Mouse (Mus musculus) heart, adult 11 months (tissue): ENCODE results near the gene Kif16b.

Experiments used
- DNase-seq: peaks from one replicate; pipeline ENCODE4 v3.0.0; 2022

Kif16b gene

DNA sequence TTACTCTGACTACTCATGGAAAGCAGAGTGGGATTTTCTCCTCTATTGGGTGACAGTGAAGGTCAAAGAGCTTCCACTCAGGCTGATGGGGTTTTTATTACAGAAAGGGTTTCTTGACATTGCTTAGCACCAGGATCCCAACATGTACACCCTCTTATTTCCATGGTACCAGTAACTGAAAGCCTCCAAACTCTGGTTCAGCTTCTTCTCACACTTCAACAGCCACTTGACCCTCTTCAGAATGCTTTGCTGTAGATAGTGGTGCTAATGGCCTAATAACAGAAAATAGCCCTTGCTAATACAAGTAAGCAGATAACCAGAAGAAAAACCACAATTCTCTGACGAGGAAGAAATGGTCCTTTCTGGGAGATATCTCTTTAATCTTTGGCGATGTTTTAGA, 259.6 kb downstream of the Kif16b start:
- peak; percentile 70 for DNase-seq

DNA sequence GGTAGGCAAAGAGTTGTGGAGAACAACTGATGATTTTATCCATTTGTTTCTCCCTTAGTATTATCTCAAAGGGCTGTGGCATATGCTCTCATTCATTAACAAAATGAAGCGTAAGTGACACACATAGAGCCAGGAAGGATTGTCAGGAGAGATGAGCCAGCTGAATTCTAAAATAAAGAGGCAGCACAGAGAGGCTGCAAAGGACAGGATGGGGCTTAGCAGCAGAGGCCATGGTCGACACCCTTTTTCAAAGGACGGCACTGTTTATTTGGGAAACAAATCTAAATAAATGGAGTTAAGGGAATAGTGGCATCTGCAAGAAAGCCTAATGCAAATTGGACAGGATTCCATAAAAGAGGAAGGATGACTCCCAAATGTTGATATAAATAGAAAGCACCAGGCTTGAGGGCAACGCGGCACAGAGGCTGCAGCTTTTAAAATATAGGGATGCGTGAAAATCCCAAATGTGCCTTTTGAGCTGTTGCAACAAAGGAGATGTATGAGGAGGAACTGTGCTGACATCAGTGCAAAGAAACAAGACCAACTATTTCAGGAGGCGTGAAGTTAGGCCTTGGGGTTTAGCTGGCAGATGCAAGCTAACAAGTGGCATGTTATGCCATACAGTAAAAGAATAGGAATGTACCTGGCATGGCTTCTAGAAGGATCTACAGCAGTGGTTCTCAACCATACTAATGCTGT, 265.6 kb downstream of the Kif16b start:
- DNase-seq: peak; percentile 67

DNA sequence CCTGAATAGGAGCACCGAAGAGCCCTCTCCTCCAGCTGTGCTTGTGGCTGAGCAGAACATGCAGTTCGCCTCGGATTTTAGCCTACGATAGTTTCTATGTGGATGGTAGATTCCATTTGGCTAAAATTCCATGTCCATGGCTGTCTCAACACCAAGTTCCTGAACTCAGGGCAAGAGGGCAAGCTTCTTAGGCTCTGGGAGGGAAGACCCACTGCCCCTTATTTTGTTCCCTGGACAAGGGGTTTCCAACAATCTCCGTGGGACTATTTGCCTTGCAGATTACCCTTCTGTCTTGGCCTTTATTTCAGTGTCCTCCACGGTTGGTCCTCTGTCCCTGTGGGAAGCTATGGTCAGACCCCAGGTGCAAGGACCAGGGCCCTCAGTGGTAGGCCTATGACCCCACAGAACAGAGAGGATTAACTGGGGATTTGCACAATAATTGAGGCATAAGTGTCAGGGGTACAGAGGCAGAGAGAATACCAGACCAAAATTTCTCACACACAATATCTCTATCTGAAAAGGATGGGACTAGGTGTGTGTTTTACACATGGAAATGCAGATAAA, 267.3 kb downstream of the Kif16b start:
- peak; percentile 61 for DNase-seq

DNA sequence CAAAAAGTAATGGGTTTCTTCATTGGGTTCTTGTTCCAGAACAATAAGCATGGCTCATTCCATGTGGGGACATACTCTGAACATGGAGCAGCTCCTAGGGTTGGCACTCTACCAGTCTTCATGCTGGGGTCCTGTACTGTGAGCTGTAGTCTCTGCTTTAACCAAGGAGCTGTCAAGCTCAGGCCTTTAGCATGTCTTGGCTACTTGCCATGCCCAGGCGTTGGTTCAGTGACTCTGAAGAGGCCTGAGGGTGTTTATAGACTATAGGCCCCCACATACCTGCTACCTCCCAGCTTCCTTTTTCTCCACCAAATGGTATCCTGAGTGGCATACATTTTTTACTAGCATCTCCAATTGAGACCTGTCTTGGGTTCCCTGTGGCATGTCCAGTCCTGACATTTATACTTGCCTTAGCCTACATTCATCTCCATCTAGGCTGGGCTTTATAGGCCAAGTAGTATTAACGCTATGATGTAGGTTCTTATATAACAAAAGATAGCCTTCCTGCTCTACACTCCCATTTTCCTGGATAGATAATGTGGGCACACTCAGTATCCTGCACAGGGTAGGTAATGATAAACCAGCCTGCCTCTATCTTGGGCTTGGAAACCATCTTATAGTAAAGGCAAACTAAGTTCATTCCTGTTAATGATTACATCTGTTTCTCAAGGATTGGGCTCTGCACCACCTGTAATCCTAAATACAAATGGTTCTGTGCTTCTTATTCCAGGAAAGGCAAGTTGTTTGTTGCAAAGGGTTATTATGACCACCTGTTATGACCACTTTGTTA, 271.6 kb downstream of the Kif16b start:
- peak; percentile 63 for DNase-seq

DNA sequence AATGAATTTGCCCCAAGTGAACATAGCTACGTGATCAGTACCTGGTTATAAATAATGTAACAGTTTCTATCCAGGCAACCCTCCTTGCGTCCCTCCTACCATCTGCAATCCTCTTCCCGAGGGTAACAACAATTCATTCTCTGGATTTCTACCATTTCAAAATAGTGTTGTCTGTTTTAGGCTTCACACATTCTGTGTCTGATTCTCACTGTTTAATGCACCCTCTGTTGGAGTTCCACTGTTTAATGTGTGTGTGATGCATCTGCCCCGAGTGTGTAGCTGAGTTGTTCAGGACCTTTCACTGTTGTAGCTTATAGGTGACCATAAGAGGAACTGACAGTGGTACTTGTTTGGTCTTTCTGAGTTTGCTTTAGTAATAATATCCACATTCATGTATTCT, 275.6 kb downstream of the Kif16b start:
- no peak for DNase-seq

DNA sequence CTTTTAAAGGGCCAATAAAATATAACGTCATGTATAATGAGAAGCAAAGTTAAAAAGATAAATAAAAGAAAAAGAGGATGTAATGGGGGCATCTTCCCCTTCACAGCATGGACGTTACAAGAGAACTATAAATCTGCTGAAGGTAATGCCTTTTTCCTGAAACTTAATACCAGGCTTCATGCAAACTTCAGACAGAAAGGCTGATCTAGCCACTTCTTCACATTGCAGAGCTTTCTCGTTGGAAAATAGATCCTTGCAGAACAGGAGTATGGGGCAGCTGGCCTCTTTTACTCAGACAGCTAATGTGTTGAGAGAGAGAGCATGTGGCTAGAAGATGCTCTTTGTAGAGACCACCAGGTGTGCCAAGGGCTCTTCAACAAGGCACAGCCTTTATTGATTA, 276.2 kb downstream of the Kif16b start:
- DNase-seq: peak; percentile 23

DNA sequence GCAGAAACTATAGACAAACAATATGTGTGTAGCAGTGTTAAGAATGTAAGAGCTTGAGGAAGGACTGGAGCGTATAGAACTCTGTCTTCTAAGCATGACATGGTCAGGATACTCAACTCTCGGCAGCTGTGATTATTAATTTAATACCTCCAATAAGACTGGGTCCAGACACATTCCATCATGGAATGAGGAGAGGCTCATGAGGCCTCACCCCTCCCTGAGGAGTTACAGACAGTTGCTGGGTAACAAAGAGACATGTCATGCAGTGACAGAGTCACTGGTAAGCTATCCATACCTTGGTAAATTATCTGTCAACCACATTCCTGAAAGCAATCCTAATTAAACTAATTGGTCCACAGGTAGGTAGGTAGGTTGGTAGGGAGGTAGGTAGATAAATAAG, 277.1 kb downstream of the Kif16b start:
- no peak for DNase-seq

DNA sequence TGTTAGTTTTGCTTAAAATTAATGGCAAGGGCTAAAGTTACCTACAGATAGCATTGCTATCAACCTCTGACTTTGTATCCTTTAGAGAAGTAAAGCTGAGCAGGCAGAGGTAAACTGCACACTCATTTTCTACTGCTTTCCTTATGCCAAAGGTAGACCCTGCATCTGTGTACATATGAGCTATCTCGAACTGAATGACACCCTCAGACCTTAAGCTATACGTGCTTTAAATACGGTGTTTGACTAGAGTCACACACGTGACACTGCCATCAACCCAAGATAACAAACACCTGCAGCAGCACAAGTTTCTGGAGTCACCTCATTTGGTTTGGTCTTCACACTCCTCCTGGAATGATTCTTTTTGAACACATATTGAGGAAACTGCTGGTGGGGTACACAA, 280.2 kb downstream of the Kif16b start:
- DNase-seq: no peak

DNA sequence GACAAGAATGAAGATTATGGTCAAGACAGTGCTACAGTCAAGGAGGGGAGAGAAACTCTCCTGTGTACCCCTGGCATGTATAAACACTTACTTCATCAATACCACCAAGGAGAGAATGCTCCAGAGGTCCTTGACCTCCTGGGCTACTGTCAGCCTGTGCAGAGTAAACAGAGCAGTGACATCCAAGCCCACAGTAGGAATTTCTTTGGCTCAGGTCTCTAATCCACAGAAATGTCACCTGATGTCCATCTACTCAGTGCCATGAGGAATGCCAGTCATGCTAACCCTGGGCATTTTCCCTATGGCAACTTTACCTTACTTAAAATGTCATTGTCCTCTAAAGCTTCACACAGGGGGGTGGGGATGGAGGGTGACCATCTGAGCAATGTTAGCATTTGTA, 281.4 kb downstream of the Kif16b start:
- DNase-seq: peak; percentile 55

DNA sequence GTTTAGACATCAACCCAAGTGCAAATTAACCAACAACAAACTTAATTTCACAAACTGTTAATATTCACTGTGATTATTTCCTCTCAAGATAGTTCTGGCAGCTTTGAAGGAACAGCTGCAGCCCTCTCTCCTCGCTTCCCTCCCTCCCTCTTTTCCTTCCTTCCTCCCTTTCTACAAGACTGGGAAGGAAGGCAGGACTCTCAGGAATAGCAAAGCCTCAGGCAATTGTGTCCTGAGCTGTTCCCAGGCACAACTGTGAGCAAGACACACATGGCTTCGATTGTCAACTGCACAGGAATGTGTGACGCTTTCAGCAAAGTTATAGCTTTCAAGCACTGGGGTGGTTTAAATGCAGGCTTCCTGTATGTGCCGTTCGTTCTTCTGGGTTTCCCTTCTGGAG, 286.8 kb downstream of the Kif16b start:
- DNase-seq: peak; percentile 36

DNA sequence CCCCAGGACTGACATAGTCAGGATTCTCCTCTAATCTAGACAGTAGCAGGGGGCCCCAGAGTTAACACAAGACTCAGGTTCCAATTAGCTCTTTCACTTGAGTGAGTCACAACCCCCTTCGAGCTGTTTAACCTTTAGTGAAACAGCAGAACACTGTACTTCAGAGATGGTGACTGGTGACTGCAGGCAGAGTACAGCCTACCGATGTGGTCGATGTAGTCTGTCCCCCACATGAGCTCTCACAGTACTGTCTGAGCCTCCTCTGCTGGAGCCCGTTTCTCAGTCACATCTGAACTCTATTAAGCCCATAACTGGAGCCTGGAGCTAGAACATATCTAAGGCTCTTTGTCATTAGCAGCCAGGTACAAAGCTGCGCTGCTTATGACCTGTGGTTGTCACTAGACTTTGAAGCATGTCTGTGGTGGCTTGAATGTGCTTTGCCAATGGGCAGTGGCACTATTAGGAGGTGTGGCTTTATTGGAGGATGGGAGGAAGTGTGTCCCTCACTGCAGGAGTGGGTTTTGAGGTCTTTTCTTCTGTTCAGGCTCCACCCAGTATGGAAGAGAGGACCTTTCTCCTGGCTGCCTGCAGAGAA, 288.9 kb downstream of the Kif16b start:
- DNase-seq: peak; percentile 72

DNA sequence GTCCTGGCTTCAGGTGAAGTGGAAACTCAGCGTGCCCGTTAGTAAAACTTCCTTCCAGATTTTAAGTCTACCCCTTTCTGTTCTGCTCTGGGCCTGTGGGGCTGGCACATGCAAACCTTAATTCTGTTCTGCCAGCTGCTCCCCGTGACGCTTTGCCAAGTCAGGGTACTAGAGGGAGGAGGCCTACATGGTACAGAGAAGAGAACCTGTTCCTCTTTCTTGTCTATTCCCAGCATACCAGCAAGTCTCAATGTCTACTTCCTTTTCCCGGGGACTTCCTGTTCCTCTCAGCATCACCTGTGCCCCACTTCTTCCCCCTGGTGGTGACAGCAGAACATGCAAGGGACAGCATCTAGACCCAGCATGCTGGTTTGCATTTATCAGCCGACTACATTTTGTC, 290.2 kb downstream of the Kif16b start:
- peak; percentile 91 for DNase-seq

DNA sequence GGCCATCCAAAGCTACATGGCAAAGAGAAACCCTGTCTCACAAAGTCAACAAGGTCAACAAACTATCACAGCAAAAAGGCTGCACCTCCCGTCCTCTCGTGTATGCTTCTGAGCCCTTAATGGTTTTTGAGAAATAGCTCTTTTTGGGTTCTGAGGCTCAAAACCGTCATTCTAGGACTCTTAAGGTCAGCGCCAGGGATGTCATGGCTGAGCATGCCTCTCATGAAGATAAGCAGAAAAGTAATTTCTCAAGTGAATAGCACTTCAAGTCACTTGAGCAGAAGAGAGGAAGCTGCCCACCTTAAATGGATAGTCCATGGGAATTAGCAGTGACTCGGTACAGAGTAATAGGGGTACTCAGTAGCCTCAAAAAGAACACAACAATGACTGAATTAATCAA, 291.1 kb downstream of the Kif16b start:
- DNase-seq: peak; percentile 58

DNA sequence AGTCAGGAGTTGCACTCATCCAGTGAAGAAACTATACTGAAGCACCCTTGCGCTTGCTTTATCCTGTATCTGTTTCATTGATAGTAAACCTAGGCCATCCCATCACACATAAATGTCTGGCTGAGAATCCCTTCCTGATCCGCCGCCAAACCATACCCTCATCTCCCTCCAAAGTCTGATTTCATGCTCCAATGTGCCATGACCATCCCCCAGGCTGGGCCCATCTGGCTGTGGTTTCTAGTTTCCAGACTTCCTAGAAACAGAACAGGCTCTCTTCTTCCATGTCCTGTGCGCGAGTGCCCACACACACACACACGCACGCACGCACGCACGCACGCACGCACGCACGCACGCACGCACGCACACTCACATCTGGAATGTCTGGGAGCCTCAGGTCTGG, 292.6 kb downstream of the Kif16b start:
- DNase-seq: peak; percentile 66

DNA sequence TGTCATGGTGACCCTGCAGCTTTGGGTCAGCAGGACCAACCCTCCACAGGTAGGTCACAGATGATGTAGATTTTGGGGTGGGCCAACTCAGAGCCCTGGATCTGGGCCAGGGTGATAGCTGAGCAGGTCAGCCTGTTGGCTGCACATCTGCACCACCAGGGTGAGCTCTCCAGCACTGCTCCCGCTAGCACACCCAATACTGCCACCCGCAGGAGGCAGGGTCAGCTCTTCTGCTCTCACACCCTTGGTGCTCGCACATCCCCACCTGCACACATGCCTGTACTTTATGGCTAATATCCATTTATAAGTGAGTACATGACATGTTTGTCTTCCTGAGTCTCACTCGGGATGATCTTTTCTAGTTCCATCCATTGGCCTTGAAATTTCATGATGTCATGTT, 296.6 kb downstream of the Kif16b start:
- peak; percentile 62 for DNase-seq

DNA sequence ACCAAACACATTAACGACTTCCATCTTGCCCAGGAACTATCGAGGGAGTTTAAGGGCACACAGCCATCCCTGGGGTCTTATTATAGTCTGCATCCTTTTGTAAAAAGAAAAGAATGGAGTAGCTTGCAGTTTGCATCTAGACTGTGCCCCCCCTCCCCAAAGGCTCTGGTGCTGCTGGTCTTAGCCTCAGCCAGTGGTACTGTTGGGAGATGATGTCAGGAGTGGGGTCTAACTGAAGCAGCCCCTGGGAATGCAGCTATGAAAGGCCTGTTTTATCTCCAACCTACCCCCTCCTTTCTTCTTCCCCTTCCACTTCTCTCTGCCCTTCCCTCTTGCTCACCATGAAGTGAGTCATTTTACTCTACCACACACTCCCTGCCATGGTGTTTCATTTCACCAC, 298.1 kb downstream of the Kif16b start:
- DNase-seq: no peak

DNA sequence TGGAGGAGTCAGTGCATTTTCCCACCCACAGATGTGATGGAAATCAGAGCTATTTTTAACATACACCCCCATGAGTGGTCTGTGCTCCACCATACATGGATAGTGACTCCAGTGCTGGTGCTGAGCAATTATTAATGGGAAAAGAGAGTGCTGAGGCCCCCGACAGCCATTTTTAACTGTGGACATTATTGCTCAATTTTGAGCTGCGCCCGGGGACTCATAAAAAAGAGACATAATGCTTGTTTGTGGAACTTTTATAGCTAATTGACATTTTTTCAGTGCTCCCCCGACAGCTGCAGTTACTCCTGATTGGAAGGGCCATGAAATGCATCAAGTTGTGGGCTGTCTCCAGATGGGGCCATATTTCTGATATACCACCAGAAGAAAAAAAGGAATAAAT, 302.1 kb downstream of the Kif16b start:
- DNase-seq: no peak

DNA sequence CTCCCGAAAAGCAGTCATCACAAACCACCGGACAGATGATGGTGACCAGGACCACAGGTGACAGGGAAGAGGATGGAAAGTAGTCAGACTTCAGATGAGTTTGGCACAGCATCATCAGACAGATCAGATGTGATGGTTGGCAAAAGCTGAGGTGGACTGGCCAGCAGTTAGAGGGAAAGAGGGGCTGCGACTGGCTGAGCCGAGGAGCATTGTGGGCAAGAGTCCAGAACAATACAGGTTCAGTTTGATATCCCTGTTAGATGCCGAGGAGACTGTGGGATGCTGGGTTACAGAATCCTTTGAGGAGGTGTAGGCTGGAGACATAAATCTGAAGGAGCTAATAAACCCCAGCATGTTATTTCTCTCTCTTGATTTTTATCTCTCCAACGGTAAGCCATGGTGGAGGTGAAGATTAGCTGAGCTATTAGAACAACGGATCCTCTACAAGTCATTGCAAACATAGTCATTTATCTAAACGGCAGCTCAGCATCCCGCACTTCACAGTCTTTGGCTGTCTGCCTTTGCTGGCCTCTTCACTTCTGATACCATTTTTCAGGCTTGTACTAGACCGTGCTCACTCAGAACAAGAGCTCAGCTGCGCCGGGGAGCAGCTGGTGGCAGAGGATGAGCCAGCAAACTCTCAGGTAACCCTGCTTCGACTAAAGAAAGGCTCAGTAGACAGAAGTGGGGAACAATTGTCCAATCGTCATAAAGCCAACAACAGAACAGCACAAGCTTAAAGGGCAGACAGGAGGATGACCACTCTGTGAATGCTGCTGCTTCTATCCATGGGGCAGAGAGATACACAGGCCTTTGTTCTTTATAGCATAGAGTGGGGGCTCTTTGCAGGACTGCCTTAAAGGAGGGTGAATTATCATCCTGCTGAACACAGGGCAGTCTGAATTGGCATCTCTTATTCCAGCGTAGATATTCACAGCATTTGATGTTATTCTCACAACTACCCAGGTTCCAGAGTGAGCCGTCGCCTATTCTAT, 304.9 kb downstream of the Kif16b start:
- DNase-seq: peak; percentile 63

DNA sequence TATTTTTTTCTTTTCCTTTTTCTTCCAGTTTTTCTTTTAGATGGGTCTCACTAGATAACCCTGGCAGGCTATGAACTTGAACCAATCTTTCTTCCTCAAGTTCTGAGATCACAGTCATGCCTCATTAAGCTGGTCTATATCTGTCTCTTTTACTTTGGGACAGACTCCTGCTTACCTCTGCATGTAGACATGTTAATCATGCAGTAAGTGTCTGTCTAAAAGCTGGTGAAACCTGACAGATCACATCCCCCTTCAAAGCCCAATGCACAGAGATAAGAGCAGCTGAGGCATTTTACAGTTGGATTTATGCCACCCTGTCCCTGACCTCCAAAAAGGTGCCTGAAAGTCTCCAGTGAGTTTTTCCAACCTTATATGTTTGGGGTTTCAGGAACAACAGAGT, 310.4 kb downstream of the Kif16b start:
- DNase-seq: no peak

DNA sequence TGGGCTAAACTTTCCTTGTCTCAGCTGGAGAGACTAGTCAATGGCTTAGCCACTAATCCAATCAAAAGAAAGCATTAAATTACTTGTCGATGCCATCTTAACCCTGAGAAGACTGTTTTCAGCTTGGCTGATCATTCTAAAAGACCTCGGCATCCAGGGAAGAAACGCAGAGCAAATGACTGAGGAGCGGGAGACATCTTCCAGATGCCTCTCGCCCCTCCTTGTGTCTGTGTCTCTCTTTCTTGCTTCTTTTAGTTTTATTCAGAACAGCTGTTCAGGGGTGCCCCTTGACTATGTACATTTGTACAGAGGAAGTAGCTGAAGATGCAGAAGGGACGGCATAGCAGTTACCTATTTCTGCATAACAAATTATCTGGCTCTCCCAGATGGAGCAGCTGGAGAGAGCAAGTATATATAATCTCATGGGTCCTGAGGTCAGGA, 311.0 kb downstream of the Kif16b start:
- DNase-seq: no peak

DNA sequence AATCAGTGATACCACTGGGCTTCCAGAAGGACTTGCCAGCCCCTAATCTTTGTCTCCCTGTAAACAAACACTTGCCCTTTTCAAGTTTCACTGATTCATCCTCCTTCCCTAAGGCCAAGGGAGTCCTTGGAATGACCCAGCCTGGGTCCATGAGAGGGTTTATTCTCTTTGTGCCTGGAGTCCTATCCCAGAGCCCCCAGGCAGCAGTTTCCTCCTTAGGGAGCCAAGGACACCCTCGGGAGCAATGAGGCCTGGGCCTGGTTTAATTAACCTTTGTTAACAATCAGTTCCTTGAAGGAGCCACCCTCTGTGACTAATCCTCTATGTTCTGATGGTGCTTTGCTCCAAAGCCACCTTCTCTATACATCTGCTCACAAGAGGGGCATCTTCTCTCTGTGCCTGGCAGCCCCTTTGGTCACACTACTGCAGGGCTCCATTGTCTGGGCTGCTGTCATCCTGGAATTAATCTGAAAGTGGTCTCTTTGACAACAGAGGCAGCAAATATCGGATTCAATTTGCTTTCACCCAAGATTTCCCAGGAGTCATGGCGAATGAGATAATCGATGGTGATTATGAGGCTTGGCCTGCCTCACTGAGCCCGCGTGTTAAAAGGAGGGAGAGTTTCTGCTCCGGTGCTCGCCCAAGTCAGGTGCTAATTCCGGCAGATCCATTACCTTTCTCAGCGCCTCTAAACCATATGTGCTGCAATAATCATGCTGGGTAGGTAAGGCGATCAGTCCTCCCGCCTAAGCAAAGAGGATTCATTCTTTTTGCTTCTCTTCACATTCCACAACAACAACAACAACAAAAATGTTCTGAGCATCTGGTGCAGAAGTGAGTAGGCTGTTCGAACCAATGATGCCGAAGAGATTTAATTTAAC, 311.7 kb downstream of the Kif16b start:
- peak; percentile 73 for DNase-seq
